Mouse (Mus musculus) skeletal muscle tissue, adult 2 months (tissue): Measurements from ENCODE around the gene Trpc4.

ENCODE experiments used
- DNase-seq: peaks from one replicate; pipeline ENCODE4 v3.0.0-alpha.2; 2012; ENCODE audit warnings: low read depth, low spot score

The Trpc4 gene

DNA sequence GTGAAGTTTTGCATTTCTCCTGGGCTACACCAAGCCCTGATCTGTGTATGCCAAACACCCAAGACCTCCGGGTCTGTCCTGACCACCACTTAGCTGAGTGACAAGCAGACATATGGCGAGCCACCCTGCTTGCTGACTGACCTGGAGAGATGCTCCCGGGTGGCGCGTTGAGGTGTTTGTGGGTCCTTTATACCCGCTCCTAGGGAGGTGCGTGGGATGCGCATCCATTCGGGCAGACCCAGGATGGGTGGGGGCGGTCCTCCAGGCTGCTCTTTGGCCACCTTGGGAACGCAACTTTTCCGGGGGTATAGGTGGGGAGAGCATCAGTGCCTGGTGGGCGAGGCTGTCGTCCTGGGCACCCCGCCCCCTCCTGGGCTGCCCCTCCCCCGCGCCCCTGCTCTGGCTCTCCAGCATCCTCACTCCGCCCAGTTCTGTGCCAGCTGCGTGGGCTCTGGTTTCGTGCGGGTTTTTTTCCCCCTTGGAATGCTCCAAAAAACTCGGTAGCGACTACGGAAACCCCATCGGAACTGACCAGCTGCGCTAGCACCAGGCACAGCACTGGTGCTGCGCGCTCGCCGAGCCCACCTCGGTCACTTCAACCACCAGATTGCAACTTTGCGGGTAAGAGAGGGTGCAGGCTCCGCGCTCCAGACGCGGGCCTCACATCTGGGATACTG is at the start of gene Trpc4:
Trpc4 (plus strand) TSS at position 397 of the 677 bp plus-strand sequence.
- DNase-seq, result no peak

DNA sequence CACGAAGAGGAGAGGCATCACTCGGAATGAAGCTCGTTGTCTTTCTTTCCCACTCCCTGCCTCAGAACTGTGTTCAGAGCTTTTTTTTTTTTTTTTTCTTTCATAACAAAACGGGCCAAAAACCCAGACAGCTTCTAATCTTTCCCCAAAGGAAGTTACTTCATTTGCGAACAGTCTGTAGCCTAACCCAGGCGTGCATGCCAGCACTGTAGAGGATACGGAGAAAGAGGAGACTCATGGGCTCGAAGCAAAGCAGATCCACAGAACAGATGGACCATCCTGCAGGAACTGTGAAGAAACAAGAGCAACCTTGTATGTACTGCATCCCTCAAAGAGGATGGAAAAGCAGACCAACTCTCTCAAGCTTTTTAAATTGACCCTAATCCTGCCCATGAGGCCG is 44.3 kb upstream of the Trpc4 start:
- no peak for DNase-seq

DNA sequence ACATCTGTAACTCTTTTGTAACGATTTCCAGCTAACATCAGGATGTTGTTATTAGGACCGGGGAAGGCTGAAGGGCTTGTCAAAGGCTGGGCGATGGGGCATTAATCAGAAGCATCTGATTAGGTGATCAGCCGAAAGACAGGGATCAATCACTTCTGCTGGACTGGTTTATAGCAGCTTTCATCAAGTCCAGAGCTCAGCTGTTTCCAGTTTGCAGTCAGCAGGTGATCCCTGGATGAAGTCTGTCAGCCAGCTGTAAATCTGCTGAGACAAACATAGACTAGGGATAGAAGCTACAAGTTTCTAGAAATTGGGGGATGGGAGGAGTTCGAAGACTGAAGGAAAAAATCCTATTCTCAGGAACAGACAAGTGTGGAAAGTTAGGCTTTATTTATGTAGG is 20.5 kb upstream of the Trpc4 start:
- DNase-seq, result no peak

DNA sequence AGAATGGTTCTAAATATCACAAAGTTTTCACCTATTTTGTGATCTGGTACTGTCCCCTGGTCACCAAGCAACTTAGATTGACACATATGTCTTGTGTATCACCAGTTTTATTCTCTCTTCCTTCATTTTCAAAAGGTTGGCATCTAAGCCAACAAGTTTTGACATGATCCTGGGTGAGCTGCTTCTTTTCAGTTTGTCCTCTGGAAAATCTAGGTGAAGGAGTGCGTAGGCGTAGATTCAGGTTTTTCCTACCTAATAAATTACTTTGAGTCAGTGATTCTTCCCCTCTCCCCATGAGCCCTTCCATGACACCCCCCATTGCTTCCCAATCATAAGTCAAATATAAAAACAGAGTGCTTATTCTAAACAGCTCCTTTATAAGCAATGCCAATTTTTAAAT is 14.5 kb upstream of the Trpc4 start:
- DNase-seq, result no peak

DNA sequence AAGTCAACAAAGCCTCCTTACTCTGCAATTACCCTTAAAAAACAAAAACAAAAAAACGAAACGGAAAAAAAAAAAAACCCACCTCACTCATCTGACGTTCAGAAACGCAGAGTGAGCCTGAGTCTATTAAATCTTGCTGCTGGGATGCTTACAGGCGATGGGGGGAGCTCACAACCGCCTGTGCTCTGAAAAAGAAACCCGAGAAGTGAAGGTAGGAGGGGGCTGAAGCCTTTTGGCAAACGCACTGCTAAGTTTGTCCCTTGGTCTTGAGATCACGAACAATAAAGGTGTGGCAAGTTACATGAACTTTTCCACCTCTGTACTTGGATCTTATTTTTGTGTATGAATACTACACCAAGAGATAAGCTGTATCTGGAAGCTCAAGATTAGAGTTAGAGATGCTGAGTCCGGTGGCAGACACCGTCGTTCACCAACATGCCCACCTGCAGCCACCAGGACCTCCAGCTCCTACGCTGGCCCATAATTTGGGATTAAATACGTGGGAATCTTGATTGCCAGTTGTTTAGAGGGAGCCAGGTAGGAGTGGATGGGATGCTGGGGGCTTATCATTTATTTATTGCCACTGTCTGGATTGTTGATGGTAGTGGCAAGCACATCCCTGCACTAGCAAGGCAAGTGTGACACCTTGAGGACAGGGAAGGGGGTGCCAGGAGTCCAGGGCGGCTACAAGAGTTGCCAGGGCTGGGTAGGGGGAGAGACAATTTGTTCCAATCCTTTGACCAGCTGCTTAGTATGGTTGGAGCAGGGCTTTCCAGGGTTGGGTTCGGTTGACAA is 794 bp upstream of the Trpc4 start:
- no peak for DNase-seq

DNA sequence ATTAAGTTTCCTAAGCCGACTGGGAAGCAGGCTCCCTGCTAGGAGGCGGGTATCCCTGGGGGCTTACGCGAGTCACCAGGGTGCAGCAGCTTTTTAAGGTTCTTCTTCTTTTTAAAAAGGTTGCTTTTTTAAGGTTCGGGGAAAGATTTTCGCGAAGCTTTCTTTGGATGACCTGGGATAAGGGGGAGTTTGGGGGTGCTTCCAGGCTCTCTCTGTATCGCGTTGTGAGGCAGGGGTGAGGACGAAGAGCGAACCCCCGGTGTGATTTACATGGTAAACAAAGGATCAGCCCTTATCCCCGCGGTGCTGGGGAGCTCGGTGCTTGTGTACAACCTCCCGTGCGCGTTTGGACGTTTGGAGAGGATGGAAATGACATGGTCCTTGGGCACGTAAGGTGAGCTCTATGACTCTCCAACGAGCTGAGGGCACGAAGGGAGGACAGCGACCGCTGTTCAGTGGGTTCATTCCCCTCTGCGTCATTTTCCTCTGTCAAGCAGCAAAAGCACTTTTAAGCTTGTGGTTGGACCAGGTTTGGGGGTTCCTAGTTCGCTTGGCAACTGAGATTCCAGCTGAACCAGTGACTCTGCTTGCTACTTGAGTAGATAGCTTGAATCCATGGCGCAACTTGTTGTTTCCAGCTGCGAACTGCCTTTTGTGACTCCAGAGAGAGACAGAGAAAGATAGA is 623 bp downstream of the Trpc4 start:
- DNase-seq, result no peak

DNA sequence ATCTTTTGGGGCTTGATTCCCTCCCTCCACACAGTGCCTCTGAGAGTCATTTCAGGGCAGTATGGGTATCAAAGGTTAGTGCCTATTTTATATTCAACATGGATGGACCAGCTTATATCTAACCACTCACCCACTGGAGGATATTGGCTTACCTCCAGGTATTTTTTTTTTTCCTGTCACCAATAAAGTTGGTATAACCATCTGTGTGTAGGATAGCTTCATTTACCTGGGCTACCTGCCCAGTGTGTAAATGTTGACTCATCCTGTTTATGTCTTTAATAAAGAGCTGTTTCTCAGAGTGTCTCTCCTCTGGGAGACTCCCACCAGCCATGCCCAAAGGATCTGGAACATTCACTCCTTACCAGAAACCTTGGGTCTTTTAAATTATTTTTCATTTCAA is 14.9 kb downstream of the Trpc4 start:
- no peak for DNase-seq

DNA sequence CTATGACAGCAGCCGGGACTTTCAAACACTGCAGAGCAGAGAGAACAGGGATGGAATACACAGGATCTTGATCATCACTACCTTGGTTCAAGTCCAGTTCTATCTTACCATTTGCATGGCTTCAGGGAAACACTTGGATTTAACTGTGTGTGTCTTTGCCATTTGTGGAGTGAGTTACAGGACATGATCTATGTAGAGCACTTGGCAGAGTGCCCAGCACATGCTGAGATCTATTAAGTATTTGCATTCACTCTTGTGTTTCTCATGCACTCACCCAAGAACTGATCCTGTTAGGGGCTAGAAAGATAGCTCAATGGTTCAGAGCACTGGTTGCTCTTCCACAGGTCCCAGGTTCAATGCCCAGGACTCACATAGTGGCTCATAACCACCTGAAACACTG is 21.5 kb downstream of the Trpc4 start:
- DNase-seq, result no peak

DNA sequence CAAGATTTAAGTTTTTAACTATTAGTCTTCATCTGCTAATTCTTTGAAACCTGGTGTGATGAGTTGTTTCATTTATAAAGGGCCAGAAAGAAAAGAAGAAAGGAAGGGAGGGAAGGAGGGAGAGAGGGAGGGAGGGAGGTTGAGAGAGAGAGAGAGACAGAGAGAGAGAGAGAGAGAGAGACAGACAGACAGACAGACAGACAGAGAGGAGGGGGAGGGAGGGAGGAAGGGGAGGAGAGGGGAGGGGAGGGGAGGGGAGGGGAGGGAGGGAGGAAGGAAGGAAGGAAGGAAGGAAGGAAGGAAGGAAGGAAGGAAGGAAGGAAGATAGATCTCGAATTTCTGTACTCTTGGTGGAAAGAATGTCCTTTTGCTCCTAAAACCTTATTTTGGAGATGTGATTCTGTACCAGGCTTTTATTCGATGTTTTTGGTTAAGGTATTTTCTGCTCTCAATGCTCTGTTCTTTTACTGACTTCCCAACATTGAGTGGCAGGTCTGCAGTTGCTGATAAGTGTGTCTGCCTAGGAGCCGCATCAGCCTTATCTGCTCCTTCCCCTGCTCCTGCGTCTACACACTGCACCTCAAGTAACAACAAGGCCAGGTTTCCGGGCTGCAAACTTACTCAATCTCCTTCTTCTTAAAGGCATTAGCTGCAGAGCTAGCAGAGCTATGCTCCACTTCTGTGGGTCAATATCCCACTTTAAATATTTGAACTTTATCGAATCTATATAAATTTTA is 35.3 kb downstream of the Trpc4 start:
- no peak for DNase-seq

DNA sequence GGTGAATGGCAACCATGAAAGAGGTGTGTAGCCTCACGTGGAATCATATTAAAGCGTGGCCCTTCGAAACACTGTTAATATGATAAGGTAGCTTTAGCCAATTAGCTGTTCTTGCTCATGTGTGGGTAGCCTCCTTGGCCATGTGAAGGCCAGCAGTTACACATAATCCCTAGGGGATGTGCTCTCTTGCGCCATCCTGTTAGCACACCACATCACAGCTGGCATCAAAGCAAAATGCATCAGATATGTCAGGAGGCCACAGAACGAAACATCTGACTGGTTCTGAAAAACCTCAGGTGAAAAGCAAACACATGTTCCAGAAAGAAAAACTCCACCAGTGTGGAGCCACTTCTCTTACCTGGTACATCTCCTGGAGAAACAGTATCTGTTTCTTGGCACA is 45.4 kb downstream of the Trpc4 start:
- DNase-seq, result no peak

DNA sequence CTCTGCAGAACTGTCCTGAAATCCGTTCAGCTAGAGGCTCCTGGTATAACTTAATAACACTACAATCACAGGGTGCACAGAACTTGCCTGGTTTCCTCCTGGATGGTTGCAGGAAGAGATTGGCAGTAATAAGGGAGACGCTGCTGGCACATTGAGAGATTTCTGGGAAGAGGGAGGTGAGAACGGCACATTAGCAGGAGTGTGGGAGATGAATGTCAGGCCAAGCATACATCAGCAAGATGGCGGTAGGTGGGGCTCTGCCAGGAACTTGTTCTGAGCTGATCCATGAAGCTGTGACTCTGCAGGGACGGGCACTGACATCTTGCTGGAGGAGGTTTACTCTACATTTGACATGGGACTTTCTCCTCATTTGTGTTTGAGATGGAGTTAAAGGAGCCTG is 48.6 kb downstream of the Trpc4 start:
- no peak for DNase-seq

DNA sequence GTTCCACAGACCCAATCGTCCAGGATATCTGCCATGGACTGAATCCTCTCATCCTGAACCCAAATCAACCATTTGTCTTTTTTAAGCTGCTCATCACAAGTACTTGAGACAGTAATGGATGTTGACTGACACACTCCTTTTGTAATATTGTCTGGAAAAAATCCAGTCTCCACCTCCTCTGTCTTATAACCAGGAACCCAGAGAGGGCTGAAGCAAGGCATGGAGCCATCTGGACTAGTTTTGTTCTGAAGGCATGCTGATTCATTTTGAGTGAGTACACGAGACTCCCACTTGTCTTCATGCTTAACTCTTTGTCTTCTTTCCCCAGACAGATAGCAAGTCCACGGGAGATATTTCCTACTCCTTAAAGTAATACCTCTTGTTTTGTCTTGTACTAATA is 54.3 kb downstream of the Trpc4 start:
- DNase-seq, result no peak

DNA sequence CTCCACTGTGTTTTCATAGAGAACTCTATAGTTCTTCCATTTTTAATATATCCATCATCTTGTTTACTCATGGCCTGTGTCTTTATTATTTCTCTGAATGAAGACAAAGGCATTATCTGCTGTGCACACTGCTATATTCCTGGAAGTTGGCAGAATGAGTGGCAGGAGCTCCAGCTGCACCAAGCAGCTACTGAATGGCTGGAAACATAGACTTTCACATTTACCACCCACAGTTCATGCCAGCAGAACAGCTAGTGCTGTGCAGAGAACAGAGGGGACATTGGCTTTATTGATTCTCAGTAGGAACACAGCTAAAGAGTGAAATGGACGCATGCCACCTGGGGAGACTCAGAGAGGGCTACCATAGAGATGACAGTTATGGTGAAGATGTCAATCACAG is 55.6 kb downstream of the Trpc4 start:
- no peak for DNase-seq

DNA sequence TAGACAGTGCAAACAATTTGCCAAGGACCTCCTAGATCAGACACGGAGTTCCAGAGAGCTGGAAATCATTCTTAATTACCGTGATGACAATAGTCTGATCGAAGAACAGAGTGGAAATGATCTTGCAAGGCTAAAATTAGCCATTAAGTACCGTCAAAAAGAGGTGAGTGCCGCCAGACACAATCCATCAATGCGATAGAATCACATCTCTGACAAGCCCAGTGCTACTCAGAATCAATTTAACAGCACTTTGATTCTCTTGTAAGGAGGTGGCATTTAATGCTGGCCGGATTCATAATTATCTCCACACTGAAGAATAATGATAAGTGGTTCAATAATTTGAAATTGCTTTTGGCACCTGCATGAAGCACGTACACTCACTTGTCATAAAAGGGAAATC is 66.7 kb downstream of the Trpc4 start:
- no peak for DNase-seq

DNA sequence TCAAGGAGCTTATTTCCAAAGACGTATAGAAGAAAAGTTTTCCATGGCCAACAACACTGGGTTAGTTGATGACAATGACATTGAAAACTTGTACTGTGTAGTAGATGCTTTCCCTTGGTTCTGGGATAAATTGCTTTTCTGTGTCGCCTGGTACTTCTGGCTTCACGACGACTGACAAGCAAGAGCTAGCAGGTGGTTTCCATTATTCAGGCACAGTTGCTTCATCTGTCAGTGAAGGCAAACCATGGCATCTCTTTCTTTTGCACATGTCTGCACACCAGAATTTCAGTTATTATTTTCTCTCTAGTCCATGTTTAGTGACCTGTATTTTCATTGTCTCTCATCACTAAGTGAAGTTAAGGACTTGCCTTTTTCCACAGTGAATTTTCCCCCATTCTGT is 72.6 kb downstream of the Trpc4 start:
- DNase-seq, result no peak

DNA sequence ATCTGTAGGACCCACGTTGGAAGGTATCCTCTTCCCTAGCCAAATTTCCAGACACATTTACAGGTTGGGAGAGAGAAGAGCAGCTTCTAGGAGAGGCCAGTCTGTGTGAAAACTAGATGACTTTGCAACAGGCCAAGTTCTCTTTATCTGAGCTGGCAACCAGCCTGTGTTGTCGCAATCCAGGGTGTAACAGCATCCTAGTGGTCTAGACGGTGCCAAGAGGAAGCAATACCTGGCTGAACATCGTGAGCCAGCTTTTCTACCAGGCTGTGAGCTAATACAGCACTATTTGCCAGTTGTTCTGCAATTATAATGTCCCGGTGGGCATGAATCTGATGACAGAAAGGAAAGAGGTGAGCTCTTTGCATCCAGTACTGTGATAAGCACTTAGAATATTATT is 83.1 kb downstream of the Trpc4 start:
- peak; percentile 54 for DNase-seq

DNA sequence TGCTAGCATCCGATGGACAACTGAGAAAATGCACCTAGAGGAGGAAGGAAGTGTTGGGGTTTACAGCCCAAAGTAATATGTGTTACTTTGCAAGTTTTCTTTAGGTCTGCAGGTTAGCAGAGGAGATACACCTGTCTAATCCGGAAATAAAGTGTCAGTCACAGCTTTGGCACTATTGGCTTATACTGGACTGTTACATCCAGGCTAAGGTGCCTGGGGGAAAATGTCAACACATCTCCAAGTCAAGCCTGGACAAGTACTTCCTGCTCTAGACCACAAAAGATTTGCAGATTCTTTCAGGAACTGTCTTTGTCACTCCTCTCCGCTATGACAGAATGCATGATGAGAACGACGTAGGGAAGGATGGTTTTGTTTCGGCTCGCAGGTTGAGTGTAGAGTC is 83.6 kb downstream of the Trpc4 start:
- no peak for DNase-seq

DNA sequence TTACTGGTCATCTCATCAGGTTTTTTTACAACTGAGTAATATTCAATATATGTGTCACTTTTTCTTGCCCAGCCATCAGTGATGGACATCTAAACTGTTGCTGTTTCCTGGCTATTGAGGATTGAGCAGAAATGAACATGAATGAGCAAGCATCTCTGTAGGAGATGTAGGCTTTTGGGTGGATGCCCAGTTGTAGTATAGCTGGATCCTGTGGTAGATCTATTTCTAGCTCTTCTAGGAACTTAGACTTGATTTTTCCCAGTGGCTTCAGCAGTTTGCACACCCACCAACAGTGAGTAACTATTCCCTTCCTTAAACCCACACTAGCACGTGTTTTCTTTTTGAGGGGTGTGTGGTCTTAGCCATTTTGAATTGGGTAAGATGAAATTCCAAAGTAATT is 87.3 kb downstream of the Trpc4 start:
- no peak for DNase-seq

DNA sequence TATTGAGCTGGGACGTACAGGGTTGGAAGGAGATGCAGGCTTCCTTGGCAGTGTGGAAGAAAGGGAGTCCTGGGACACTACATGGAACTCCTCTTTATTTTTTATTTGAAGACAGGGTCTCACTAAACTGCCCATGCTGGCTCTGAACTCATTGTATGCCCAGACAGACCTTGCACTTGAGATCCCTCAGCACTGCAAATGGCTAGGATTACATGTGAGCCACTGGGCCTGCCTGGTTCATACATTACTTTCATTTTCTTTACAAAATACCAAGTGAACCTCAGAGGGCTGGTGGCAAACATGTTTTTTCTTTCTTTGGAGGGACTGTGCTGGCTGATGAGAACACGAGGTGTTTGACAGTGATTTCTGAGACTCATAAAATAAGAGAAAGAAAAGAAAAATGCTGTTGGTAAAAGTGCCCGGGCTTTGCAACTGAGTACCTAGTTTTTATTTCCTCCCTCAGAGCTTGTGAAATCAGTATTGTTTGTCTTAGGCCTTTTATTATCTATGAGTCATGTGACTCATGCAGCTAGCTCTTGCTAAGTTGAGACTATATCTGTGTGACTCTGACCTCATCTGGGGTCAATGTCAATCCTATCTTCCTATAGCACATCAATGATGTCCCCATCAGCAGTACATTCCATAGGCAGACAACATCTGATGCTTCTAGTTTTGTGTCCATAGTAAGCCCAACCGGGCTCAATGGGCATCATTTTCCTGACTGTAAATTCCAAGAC is 89.1 kb downstream of the Trpc4 start:
- no peak for DNase-seq

DNA sequence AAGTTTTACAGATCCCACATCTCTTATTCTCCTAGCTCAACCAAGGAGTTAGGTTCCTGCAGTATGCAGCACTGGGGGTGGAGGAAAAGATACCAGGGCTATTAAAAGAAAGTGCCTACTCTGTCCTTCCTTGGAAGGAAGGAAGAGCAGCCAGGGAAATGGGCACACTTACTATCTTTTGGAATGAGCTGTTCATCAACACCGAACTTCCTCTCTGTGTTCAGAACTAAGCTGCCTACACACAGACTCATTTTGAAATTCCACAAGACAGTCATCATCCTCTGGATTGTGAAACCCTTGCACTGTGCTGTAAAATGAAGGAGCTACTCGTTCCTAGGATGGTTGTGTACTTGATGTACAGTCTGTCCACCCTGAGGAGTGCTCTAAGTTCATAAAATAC is 90.6 kb downstream of the Trpc4 start:
- no peak for DNase-seq

DNA sequence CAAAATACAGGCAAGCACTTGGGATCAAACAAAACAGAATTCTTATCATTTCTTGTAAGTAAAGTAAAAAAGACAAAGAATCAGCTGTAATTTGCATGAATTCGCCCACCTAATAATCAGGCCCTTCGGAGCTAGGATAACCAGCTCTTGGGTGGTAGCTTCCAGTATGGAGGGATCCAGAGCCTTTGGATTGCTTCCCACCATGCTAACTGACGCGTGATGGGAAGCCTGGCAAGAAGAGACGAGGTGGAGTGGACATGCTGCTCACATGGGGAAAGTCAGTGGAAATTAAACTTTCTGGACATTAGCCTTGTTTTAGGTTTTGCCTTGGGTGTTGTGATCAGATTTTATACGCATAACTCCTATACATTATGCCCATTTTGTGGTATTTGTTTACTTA is 93.5 kb downstream of the Trpc4 start:
- no peak for DNase-seq

DNA sequence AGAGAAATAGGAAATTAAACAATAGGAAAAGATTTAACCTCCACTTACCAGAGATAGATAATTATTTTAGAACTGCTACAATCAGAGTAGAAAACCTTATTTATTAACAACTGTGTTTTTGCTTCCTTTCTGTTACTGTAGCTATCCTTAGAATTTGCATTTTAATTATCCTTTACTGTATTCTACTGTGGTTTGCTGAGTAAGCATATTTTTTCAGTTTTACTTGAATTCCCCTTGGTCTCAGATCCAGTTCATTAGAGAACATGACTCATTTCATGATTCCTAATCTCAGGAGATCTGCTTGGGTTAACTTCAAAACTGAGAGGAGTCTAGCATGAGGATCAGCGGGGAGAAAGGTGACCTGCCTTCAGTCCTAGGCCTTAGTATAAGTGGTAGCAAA is 111.1 kb downstream of the Trpc4 start:
- no peak for DNase-seq
